Mouse (Mus musculus) C2C12 (cell line): ENCODE measurements around the gene Fam45a.

Experiments
- CTCF ChIP-seq: IDR thresholded peaks from one replicate; pipeline ENCODE4 v1.5.1; 2011; ENCODE audit not compliant: control insufficient read depth, insufficient read depth, insufficient read length
- FOSL1 ChIP-seq: IDR thresholded peaks from one replicate; pipeline ENCODE4 v1.8.0; 2011; ENCODE audit warnings: mild to moderate bottlenecking, low read length; ENCODE audit not compliant: poor library complexity, insufficient read depth, severe bottlenecking
- MAX ChIP-seq: IDR thresholded peaks from one replicate; pipeline ENCODE4 v1.6.1; 2011; ENCODE audit warnings: mild to moderate bottlenecking, control low read depth
- MYOD1 ChIP-seq: IDR thresholded peaks from one replicate; pipeline ENCODE4 v1.6.1; 2011; ENCODE audit warnings: low read depth; ENCODE audit not compliant: control insufficient read depth, insufficient read length
- MYOG ChIP-seq: IDR thresholded peaks from one replicate; pipeline ENCODE4 v1.6.1; 2011; ENCODE audit not compliant: control insufficient read depth, insufficient read length; ENCODE audit errors: extremely low read depth
- USF1 ChIP-seq: IDR thresholded peaks from one replicate; pipeline ENCODE4 v1.6.1; 2011; ENCODE audit warnings: low read depth, mild to moderate bottlenecking, control low read depth, moderate library complexity

DNA sequence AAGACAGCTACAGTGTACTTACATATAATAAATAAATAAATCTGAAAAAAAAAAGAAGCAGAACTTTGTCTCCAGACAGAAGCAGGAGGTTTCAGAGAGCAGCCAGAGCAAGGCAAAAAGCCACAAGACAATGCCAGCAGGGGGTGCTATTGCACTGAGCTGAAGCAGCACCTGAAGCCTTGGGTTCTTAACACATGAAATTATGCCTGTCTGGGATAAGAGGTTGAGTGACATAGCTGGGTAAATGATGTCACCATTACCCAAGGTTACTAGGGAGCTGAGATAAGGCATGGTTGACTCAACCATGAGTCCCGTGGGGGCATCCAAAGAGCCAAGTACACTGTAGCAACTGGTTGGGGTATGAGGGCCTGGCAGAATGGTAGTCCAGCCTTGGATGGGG is 26.4 kb downstream of the Fam45a start:
- no peak for TF ChIP-seq CTCF
- TF ChIP-seq FOSL1 = no peak
- no peak for TF ChIP-seq MYOD1
- TF ChIP-seq MYOG = no peak
- TF ChIP-seq MAX = no peak
- no peak for TF ChIP-seq USF1
